Comparison of ENCODE assay signal across 8 mouse cellular contexts in the genomic region with DNA sequence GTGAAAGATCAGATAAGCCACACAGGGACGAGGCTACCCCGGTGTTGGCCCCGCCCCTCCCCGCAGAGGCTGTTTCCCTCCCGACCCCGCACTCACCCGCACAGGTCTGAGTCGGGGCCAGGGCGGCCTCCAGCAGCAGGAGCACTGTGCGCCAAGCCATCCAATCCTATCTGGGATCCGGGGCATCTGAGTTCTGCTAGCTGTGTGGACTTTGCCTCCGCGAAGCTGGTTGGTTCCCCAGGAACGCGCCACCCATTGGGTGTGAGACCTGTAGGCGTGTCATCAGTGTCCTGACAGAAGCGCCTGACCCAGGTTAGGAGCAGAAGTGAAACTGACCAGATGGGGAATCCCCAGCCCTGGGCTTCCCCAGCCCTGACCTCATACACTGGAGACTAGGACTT. TPM values are rescaled to one million over a fixed set of nuclear protein-coding genes. Genes with fewer than 3 reads are reported as not detected.
DNase-seq lines count a peak whose midpoint lies in the region; ATAC-seq and TF ChIP-seq lines count a peak whose summit lies in the region.

No protein-coding gene starts in this region.

- peak overlapping the region; percentile 67 for H3K4me2 ChIP-seq in hindbrain, embryonic 16.5 days (ENCODE audit: low read length)
- H3K4me2 ChIP-seq in liver, embryonic 11.5 days: peak overlapping the region; percentile 87
- H3K4me2 ChIP-seq in midbrain, postnatal 0 days (ENCODE audit: low read depth, low read length, poor library complexity, severe bottlenecking): peak overlapping the region; percentile 45

- no peak; the same call in 1 of the 2 replicates for ATAC-seq in hindbrain, embryonic 16.5 days
- peak; percentile 82 for ATAC-seq in liver, embryonic 11.5 days (replicated peaks; ENCODE audit: low FRiP score)
- ATAC-seq in midbrain, postnatal 0 days (ENCODE audit: low FRiP score): 0 out of 2 replicates have a peak, but pooled peaks have one; percentile 7

- under 1% methylated on average over 17 of the region's 17 CpGs for WGBS in hindbrain, embryonic 16.5 days
- WGBS in liver, embryonic 11.5 days: 1% methylated on average over 17 of the region's 17 CpGs
- WGBS in midbrain, postnatal 0 days: 2% methylated on average over 17 of the region's 17 CpGs

- no peak for TF ChIP-seq CTCF in layer of hippocampus, adult 2 months (conservative IDR thresholded peaks at IDR 0.05)
- TF ChIP-seq CTCF in midbrain, postnatal 0 days (IDR thresholded peaks at IDR 0.05): no peak
- no peak for TF ChIP-seq CTCF in testis, adult 2 months (IDR thresholded peaks at IDR 0.05; ENCODE audit: control insufficient read depth, insufficient read depth, insufficient replicate concordance, low read depth, low read length)

- DNase-seq in layer of hippocampus, adult 2 months (ENCODE audit: low spot score in 2 of 2): no peak
- DNase-seq in layer of hippocampus, postnatal 36 days: no peak
- DNase-seq in cerebellum, adult 9-11 months: peak; percentile 91
- peak; percentile 74 to 82 for DNase-seq in gastrocnemius, adult 8-10 months (ENCODE audit: low spot score in 2 of 2)
- peak; percentile 68 for DNase-seq in liver, embryonic 11.5 days (ENCODE audit: low spot score)
- DNase-seq in midbrain, postnatal 0 days (ENCODE audit: low spot score): peak; percentile 35

- no peaks in the 10 kb centered on the region for H3K9me3 ChIP-seq in hindbrain, embryonic 16.5 days (ENCODE audit: control insufficient read depth, low read length)
- no peaks in the 10 kb centered on the region for H3K9me3 ChIP-seq in liver, embryonic 11.5 days (ENCODE audit: control insufficient read depth, low read length)
- no peaks in the 10 kb centered on the region for H3K9me3 ChIP-seq in midbrain, postnatal 0 days (ENCODE audit: low read length)

- peaks cover 3% of the 10 kb centered on the region for H3K4me1 ChIP-seq in hindbrain, embryonic 16.5 days (ENCODE audit: control insufficient read depth, insufficient read depth, low read depth, low read length)
- H3K4me1 ChIP-seq in liver, embryonic 11.5 days (replicated peaks; ENCODE audit: control insufficient read depth, insufficient read depth, low read length): peaks cover 21% of the 10 kb centered on the region
- H3K4me1 ChIP-seq in midbrain, postnatal 0 days (ENCODE audit: insufficient read depth, low read length): no peaks in the 10 kb centered on the region
- H3K4me1 ChIP-seq in testis, adult 2 months (ENCODE audit: control insufficient read depth, insufficient read depth, low read length): peaks cover 5% of the 10 kb centered on the region

- H3K4me3 ChIP-seq in layer of hippocampus, adult 2 months: peak overlapping the region; percentile 51
- peak overlapping the region; percentile 41 for H3K4me3 ChIP-seq in hindbrain, embryonic 16.5 days (ENCODE audit: low read length)
- H3K4me3 ChIP-seq in liver, embryonic 11.5 days (ENCODE audit: low read depth, low read length): peak overlapping the region; percentile 50
- peak overlapping the region; percentile 36 for H3K4me3 ChIP-seq in midbrain, postnatal 0 days (ENCODE audit: low read depth, low read length)
- peak overlapping the region; percentile 35; the same call in 1 of the 2 replicates for H3K4me3 ChIP-seq in testis, adult 2 months (ENCODE audit: control insufficient read depth, low read depth, low read length)

- TF ChIP-seq POLR2A in testis, adult 2 months (IDR thresholded peaks at IDR 0.05; ENCODE audit: control insufficient read depth, low read depth, low read length): no peak

- 0 out of 2 replicates have a peak overlapping the region, but pooled peaks have one; percentile 7 for H3K27ac ChIP-seq in layer of hippocampus, adult 2 months
- H3K27ac ChIP-seq in hindbrain, embryonic 16.5 days (ENCODE audit: low read depth, low read length): no peak overlapping the region
- peak overlapping the region; percentile 43; the same call in 1 of the 2 replicates for H3K27ac ChIP-seq in liver, embryonic 11.5 days (ENCODE audit: low read depth, low read length)
- no peak overlapping the region for H3K27ac ChIP-seq in midbrain, postnatal 0 days (ENCODE audit: low read depth, low read length)
- H3K27ac ChIP-seq in testis, adult 2 months (ENCODE audit: control insufficient read depth, insufficient read depth, low read depth, low read length): no peak overlapping the region

- H3K27me3 ChIP-seq in hindbrain, embryonic 16.5 days (replicated peaks; ENCODE audit: control insufficient read depth, insufficient read depth, low read length): peaks cover 34% of the 10 kb centered on the region
- H3K27me3 ChIP-seq in liver, embryonic 11.5 days (replicated peaks; ENCODE audit: control insufficient read depth, insufficient read depth, low read length): peaks cover 18% of the 10 kb centered on the region
- H3K27me3 ChIP-seq in midbrain, postnatal 0 days (ENCODE audit: insufficient read depth, low read length): peaks cover 36% of the 10 kb centered on the region
- H3K27me3 ChIP-seq in testis, adult 2 months (ENCODE audit: control insufficient read depth, insufficient read depth, low read length): no peaks in the 10 kb centered on the region

- no peaks in the 10 kb centered on the region for H3K36me3 ChIP-seq in hindbrain, embryonic 16.5 days (ENCODE audit: control insufficient read depth, insufficient read depth, low read length)
- H3K36me3 ChIP-seq in liver, embryonic 11.5 days (ENCODE audit: control insufficient read depth, insufficient read depth, low read length): no peaks in the 10 kb centered on the region
- no peaks in the 10 kb centered on the region for H3K36me3 ChIP-seq in midbrain, postnatal 0 days (ENCODE audit: insufficient read depth, low read length)
- no peaks in the 10 kb centered on the region for H3K36me3 ChIP-seq in testis, adult 2 months (ENCODE audit: control insufficient read depth, insufficient read depth, low read length)

- H3K9ac ChIP-seq in hindbrain, embryonic 16.5 days (ENCODE audit: low read depth, low read length): peak overlapping the region; percentile 55
- peak overlapping the region; percentile 38 for H3K9ac ChIP-seq in liver, embryonic 11.5 days (ENCODE audit: low read depth, low read length)
- no peak overlapping the region for H3K9ac ChIP-seq in midbrain, postnatal 0 days (replicated peaks; ENCODE audit: low read length, poor library complexity, severe bottlenecking)

RNA-seq across cellular contexts. Expression of gene H2-K1, which starts 21.5 kb away (rescaled TPM):
- total RNA-seq in layer of hippocampus, adult 2 months (2021): 10 to 100 TPM; 20.7 to 22.5 TPM
- total RNA-seq in layer of hippocampus, postnatal 36 days (2021): 10 to 100 TPM; 16.3 to 16.9 TPM
- 10 to 100 TPM; 34.2 to 57.8 (median 46.1) TPM for total RNA-seq in gastrocnemius, adult 8-10 months (2022)
- polyA plus RNA-seq in hindbrain, embryonic 16.5 days (2015; fragmentation: Nextera tagmentation; extraction: Ambion mirVana): 16.6 and 18.8 TPM in 2 replicates
- 82.7 and 84.9 TPM in 2 replicates for polyA plus RNA-seq in liver, embryonic 11.5 days (2014; fragmentation: Nextera tagmentation; extraction: Ambion mirVana)
- 19.0 and 21.2 TPM in 2 replicates for total RNA-seq in midbrain, postnatal 0 days (2014; rRNA removed)
- polyA plus RNA-seq in midbrain, postnatal 0 days (2015; fragmentation: Nextera tagmentation; extraction: Ambion mirVana): 17.0 and 22.2 TPM in 2 replicates
- 276 and 298 TPM in 2 replicates for polyA plus RNA-seq in testis, adult 2 months (2012; rRNA removed)

RNA-seq across cellular contexts. Expression of gene Rps18, which starts 22.8 kb away (rescaled TPM):
- 100 to 1,000 TPM; 310 to 336 TPM for total RNA-seq in layer of hippocampus, adult 2 months (2021)
- total RNA-seq in layer of hippocampus, postnatal 36 days (2021): 100 to 1,000 TPM; 327 to 330 TPM
- 100 to 1,000 TPM; 380 to 500 (median 432) TPM for total RNA-seq in gastrocnemius, adult 8-10 months (2022)
- 695 and 697 TPM in 2 replicates for polyA plus RNA-seq in hindbrain, embryonic 16.5 days (2015; fragmentation: Nextera tagmentation; extraction: Ambion mirVana)
- polyA plus RNA-seq in liver, embryonic 11.5 days (2014; fragmentation: Nextera tagmentation; extraction: Ambion mirVana): 2,164 and 2,343 TPM in 2 replicates
- 742 and 975 TPM in 2 replicates for total RNA-seq in midbrain, postnatal 0 days (2014; rRNA removed)
- polyA plus RNA-seq in midbrain, postnatal 0 days (2015; fragmentation: Nextera tagmentation; extraction: Ambion mirVana): 751 and 769 TPM in 2 replicates
- 212 and 239 TPM in 2 replicates for polyA plus RNA-seq in testis, adult 2 months (2012; rRNA removed)

RNA-seq across cellular contexts. Expression of gene Vps52, which starts 23.0 kb away (rescaled TPM):
- 10 to 100 TPM; 84.3 to 92.5 TPM for total RNA-seq in layer of hippocampus, adult 2 months (2021)
- total RNA-seq in layer of hippocampus, postnatal 36 days (2021): 10 to 100 TPM; 80.0 to 84.8 TPM
- 10 to 100 TPM; 32.0 to 34.6 (median 32.5) TPM for total RNA-seq in gastrocnemius, adult 8-10 months (2022)
- polyA plus RNA-seq in hindbrain, embryonic 16.5 days (2015; fragmentation: Nextera tagmentation; extraction: Ambion mirVana): 75.4 and 80.7 TPM in 2 replicates
- polyA plus RNA-seq in liver, embryonic 11.5 days (2014; fragmentation: Nextera tagmentation; extraction: Ambion mirVana): 47.2 and 49.1 TPM in 2 replicates
- total RNA-seq in midbrain, postnatal 0 days (2014; rRNA removed): 39.5 and 46.1 TPM in 2 replicates
- polyA plus RNA-seq in midbrain, postnatal 0 days (2015; fragmentation: Nextera tagmentation; extraction: Ambion mirVana): 65.8 and 68.6 TPM in 2 replicates
- polyA plus RNA-seq in testis, adult 2 months (2012; rRNA removed): 45.7 and 48.5 TPM in 2 replicates

RNA-seq across cellular contexts. Expression of gene B3galt4, which starts 27.3 kb away (rescaled TPM):
- 1 to 10 TPM; 6.3 TPM for total RNA-seq in layer of hippocampus, adult 2 months (2021)
- total RNA-seq in layer of hippocampus, postnatal 36 days (2021): 1 to 10 TPM; 4.5 to 6.2 TPM
- 1 to 10 TPM; 1.4 to 1.8 (median 1.5) TPM for total RNA-seq in gastrocnemius, adult 8-10 months (2022)
- 13.3 and 16.1 TPM in 2 replicates for polyA plus RNA-seq in hindbrain, embryonic 16.5 days (2015; fragmentation: Nextera tagmentation; extraction: Ambion mirVana)
- polyA plus RNA-seq in liver, embryonic 11.5 days (2014; fragmentation: Nextera tagmentation; extraction: Ambion mirVana): 2.9 and 3.5 TPM in 2 replicates
- total RNA-seq in midbrain, postnatal 0 days (2014; rRNA removed): 8.6 and 14.1 TPM in 2 replicates
- polyA plus RNA-seq in midbrain, postnatal 0 days (2015; fragmentation: Nextera tagmentation; extraction: Ambion mirVana): 11.1 and 14.0 TPM in 2 replicates
- 9.1 and 10.4 TPM in 2 replicates for polyA plus RNA-seq in testis, adult 2 months (2012; rRNA removed)

RNA-seq across cellular contexts. Expression of gene Wdr46, which starts 38.2 kb away (rescaled TPM):
- 10 to 100 TPM; 14.5 to 18.9 TPM for total RNA-seq in layer of hippocampus, adult 2 months (2021)
- 10 to 100 TPM; 15.9 to 17.9 TPM for total RNA-seq in layer of hippocampus, postnatal 36 days (2021)
- 10 to 100 TPM in 1 of 4 experiments, 1 to 10 TPM in 3; 7.8 to 11.5 (median 8.7) TPM for total RNA-seq in gastrocnemius, adult 8-10 months (2022)
- 20.7 and 23.5 TPM in 2 replicates for polyA plus RNA-seq in hindbrain, embryonic 16.5 days (2015; fragmentation: Nextera tagmentation; extraction: Ambion mirVana)
- polyA plus RNA-seq in liver, embryonic 11.5 days (2014; fragmentation: Nextera tagmentation; extraction: Ambion mirVana): 62.6 and 67.0 TPM in 2 replicates
- total RNA-seq in midbrain, postnatal 0 days (2014; rRNA removed): 14.3 and 15.7 TPM in 2 replicates
- polyA plus RNA-seq in midbrain, postnatal 0 days (2015; fragmentation: Nextera tagmentation; extraction: Ambion mirVana): 14.6 and 17.3 TPM in 2 replicates
- 25.1 and 25.4 TPM in 2 replicates for polyA plus RNA-seq in testis, adult 2 months (2012; rRNA removed)

Comparison
In these comparisons a context has a peak if more than half of its experiments do, and no peak if none do; other contexts are left out.
1. DNase-seq: peak in cerebellum, adult 9-11 months (single experiment), gastrocnemius, adult 8-10 months (2 of 2), liver, embryonic 11.5 days (single experiment) and midbrain, postnatal 0 days (single experiment); none in layer of hippocampus, adult 2 months (0 of 2) and layer of hippocampus, postnatal 36 days (0 of 2).
2. H3K27ac ChIP-seq: peak in layer of hippocampus, adult 2 months (single experiment) and liver, embryonic 11.5 days (single experiment); none in hindbrain, embryonic 16.5 days (single experiment), midbrain, postnatal 0 days (single experiment) and testis, adult 2 months (single experiment).
3. Peak in every context shown above with its lines, with median percentiles within 50 percentile points of each other: H3K4me3 ChIP-seq and H3K4me2 ChIP-seq.